Mouse (Mus musculus) retina, postnatal 7 days (tissue): ENCODE measurements around the gene Cnr2.
"Not testable (repeated sequence)": the region's sequence is repeated elsewhere in the genome, so short reads cannot be mapped to it uniquely, and the experiment has no call there.

Experiments used
- DNase-seq: peaks from one replicate; pipeline ENCODE4 v3.0.0-alpha.2; 2012; ENCODE audit warnings: low read depth, low spot score

The Cnr2 gene

GRCm38 (mm10) chr4:135934708-135935500, 39.7 kb downstream of the Cnr2 start:
- DNase-seq, result no peak

- no peak for DNase-seq
Observed at GRCm38 (mm10) chr4:135935502-135935901, 40.3 kb downstream of the Cnr2 start.

- DNase-seq, result no peak
Observed at GRCm38 (mm10) chr4:135938858-135939257, 43.7 kb downstream of the Cnr2 start.

- not testable (repeated sequence) for DNase-seq
Observed at GRCm38 (mm10) chr4:135941026-135941425, 45.8 kb downstream of the Cnr2 start.

GRCm38 (mm10) chr4:135942193-135942592, 47.0 kb downstream of the Cnr2 start:
- no peak for DNase-seq

GRCm38 (mm10) chr4:135943389-135943788, 48.2 kb downstream of the Cnr2 start:
- no peak for DNase-seq

GRCm38 (mm10) chr4:135945706-135946105, 50.5 kb downstream of the Cnr2 start:
- DNase-seq, result no peak

- DNase-seq, result peak; percentile 84
Observed at GRCm38 (mm10) chr4:135946278-135946658, 51.1 kb downstream of the Cnr2 start, which contains the start of gene Hmgcl. Gene Hmgcl (plus strand): TSS chr4:135946448.

- no peak for DNase-seq
Observed at GRCm38 (mm10) chr4:135946659-135947301, 51.6 kb downstream of the Cnr2 start.

- DNase-seq, result no peak
Observed at GRCm38 (mm10) chr4:135948142-135948541, 52.9 kb downstream of the Cnr2 start.

- DNase-seq, result no peak
Observed at GRCm38 (mm10) chr4:135949475-135949874, 54.3 kb downstream of the Cnr2 start.

GRCm38 (mm10) chr4:135949911-135950310, 54.7 kb downstream of the Cnr2 start:
- no peak for DNase-seq

- DNase-seq, result no peak
Observed at GRCm38 (mm10) chr4:135950365-135950764, 55.2 kb downstream of the Cnr2 start.

GRCm38 (mm10) chr4:135951505-135951904, 56.3 kb downstream of the Cnr2 start:
- DNase-seq, result no peak

GRCm38 (mm10) chr4:135953179-135953578, 58.0 kb downstream of the Cnr2 start:
- no peak for DNase-seq

- peak; percentile 65 for DNase-seq
Observed at GRCm38 (mm10) chr4:135954241-135954640, 59.0 kb downstream of the Cnr2 start.

GRCm38 (mm10) chr4:135955886-135956285, 60.7 kb downstream of the Cnr2 start:
- no peak for DNase-seq

- no peak for DNase-seq
Observed at GRCm38 (mm10) chr4:135958354-135958753, 63.2 kb downstream of the Cnr2 start.

- peak; percentile 82 for DNase-seq
Observed at GRCm38 (mm10) chr4:135960717-135961116, 65.5 kb downstream of the Cnr2 start.

- DNase-seq, result no peak
Observed at GRCm38 (mm10) chr4:135961709-135962108, 66.5 kb downstream of the Cnr2 start.

- DNase-seq, result no peak
Observed at GRCm38 (mm10) chr4:135962198-135962597, 67.0 kb downstream of the Cnr2 start.

GRCm38 (mm10) chr4:135962946-135963345, 67.8 kb downstream of the Cnr2 start:
- DNase-seq, result no peak
